Mouse (Mus musculus) cerebellum, adult 9-10 months (tissue): ENCODE measurements around the gene Igf2bp1.

ENCODE experiments used
- DNase-seq: peaks from one replicate; pipeline ENCODE4 v3.0.0; 2022

Igf2bp1 gene

DNA sequence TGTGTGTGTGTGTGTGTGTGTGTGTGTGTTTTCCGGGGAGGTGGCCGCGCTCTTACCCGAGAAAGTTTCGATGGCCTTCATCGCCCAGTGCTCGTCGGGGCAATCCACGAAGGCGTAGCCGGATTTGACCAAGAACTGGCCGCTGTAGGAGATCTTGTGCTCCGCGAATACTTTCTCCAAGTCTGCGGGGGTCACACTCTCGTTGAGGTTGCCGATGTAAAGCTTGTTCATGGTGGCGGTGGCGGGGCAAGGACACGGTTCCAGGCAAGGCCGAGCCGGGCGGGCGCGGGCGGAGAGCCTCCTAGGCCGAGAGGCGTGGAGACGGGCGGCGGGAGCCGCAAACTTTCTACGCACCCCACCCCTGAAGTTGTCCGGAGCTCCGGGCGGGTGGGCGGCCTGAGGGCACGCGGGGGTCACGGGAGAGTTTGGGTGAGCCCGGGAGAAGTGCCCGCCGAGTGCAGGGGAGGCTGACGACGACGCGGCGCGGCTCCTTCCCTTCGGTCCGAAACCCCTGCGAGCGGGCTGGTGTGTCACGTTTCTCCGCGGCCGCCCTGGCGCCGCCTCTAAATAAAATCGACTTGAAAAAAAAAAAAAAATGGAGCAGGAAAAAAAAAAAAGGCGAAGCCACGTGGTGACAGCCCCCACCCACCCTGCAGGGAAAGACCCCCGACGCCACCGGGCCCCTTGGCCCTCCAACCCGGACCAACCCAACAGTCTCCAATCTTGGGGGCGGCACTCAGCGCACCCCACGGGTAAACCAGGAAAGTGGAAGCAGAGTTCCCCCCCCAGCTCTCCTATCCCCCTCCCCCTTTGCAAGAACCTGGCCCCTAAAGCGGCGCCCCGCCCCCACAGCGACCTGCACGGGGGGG, at the start of gene Igf2bp1:
Igf2bp1 (minus strand) TSS at position 538 of the 869 bp plus-strand sequence.
- no peak for DNase-seq

GRCm38 (mm10) chr11:96050854-96051253, 45.1 kb upstream of the Igf2bp1 start:
- no peak for DNase-seq

DNA sequence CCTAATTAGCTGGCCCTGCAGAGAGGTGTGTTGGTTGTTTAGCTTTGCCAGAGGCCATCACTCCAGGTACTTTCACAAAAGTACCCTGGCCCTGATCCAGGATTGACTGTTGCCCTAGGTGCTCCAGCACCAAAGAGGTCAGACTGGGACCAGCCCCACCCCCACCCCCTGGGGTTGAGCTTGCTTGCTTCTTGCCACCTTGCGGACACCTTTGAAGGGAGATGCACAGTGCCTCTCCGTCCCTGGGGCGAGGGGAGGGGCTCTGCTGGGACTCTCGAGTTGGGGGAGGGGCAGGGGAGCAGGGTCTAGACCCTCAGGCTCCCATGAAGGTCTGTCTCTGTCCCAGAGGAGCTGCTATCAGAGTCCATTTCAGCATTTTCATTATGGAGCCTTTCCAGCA, 44.2 kb upstream of the Igf2bp1 start:
- no peak for DNase-seq

- DNase-seq = no peak
Measured at GRCm38 (mm10) chr11:96047469-96048373, 42.0 kb upstream of the Igf2bp1 start.

- no peak for DNase-seq
Measured at GRCm38 (mm10) chr11:96046793-96047192, 41.1 kb upstream of the Igf2bp1 start.

DNA sequence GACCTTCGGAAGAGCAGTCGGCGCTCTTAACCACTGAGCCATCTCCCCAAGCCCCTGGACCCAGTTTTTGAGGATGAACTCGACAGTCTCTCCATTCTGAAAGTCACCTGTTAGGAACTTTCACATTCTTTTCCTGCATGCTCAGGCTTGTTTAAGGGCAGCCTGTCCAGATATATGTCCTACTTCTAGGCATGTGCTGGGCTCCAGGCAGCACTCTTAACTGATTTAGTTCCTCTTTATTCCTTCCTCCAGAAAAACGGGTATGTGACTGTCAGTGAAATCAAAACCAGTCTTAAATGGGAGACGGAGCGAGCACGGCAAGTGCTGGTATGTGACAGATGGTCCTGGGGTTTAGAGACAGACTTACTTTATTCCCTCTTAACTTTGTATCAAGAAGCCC, 40.3 kb upstream of the Igf2bp1 start:
- DNase-seq = no peak

GRCm38 (mm10) chr11:96044803-96045567, 39.2 kb upstream of the Igf2bp1 start:
- no peak for DNase-seq

GRCm38 (mm10) chr11:96038560-96038959, 32.8 kb upstream of the Igf2bp1 start:
- no peak for DNase-seq

DNA sequence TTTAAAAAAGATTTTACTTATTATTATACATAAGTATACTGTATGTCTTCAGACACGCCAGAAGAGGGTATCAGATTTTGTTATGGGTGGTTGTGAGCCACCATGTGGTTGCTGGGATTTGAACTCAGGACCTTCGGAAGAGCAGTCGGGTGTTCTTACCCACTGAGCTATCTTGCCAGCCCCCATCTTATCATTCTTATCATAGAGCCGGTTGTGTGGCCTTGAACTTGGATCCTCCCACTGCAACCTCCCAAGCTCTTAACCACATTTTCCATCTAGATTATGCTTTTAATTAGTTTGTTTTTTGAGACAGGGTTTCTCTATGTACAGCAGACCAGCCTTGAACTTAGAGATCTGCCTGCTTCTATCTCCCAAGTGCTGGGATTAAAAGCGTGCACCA, 31.8 kb upstream of the Igf2bp1 start:
- no peak for DNase-seq

GRCm38 (mm10) chr11:96035133-96035532, 29.4 kb upstream of the Igf2bp1 start:
- DNase-seq = peak; percentile 37

DNA sequence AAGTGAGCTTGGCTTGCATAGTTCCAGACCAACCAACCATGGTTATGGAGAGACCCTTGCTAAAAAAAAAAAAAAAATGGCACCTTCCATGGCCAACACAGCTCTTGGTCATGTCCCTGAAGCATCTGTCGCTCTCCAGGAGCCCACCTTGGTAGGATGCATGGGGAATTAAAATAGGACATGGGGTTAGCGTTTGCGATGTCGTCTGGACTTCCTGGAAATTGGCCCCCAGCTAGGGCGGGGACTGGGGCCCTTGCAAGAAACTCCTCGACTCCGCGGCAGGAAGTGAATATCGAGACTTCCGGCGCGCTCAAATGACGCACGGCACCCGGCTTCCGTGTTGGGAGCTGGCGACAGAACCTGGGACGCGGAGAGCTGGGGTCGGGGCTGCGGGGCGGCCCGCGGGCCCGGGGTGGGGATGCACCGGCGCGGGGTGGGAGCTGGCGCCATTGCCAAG, 28.9 kb upstream of the Igf2bp1 start, which contains the start of gene Snf8:
Snf8 (plus strand) TSS at position 290 of the 457 bp plus-strand sequence.
- peak; percentile 92 for DNase-seq

DNA sequence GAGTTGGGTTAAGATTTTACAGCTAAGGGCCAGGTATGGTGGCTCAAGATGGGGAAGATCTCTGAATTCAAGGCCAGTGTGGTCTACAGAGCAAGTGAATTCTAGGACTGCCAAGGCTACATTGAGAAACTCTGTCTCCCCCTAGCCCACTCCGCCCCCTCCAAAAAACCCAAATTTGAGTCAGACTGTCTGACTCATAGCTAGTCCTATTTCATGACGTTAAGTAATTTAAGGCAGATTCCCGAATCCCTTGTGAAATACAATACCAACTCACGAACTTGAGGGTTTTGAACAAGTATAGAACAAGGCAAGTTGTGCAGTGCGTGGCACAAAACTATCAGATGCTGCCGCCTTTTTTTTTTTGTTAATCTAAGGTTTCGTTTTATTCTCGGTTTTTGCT, 28.4 kb upstream of the Igf2bp1 start:
- no peak for DNase-seq

DNA sequence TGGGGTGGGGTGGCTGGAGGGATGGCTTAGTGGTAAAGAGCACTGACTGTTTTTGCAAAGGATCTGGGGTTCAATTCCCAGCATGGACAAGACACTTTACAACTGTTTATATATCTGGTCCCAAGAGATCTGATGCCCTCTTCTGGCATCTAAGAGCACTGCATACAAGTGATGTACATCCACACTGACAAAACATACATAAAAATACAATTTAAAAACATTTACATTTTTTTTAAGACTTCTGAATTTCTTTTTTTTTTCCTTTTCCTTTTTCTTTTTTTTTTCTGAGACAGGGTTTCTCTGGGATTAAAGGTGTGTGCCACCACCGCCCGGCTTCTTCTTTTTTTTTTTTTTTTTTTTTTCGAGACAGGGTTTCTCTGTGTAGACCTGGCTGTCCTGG, 27.5 kb upstream of the Igf2bp1 start:
- no peak for DNase-seq

DNA sequence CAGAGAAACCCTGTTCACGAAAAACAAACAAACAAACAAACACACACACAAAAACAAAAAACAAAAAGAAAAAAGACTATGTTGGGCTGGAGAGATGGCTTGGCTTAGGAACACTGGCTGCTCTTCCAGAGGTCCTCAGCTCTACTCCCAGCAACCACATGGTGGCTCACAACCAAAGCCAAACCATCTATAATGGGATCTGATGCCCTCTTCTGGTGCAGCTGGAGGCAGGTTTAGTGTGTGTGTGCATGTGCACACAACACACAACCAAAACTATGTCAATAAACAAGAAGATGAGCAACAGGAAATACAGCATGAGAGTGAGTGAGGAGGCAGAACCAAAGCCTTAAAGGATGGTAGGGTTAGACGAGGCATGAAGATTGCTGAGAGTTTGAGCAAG, 26.0 kb upstream of the Igf2bp1 start:
- DNase-seq = no peak

DNA sequence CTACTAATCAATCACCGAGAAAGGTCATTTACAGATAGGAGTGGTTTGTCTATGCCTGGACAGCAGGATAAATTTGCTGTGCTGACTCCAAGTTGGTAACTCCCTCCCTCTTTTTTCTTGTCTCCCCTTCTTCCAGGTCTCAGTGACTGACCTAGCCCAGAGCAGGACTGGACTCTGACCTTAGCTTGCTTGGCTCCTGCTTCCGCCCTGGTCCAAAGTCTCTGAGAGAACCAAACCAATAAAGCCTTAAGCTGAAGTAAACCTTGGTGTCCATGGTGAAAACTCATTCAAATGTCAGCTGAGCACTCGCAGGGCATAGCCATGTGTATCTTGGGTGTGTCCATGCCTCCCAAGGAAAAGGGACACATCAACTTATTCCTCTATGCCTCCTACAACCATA, 24.8 kb upstream of the Igf2bp1 start:
- no peak for DNase-seq

GRCm38 (mm10) chr11:96028130-96028529, 22.4 kb upstream of the Igf2bp1 start:
- DNase-seq = no peak

DNA sequence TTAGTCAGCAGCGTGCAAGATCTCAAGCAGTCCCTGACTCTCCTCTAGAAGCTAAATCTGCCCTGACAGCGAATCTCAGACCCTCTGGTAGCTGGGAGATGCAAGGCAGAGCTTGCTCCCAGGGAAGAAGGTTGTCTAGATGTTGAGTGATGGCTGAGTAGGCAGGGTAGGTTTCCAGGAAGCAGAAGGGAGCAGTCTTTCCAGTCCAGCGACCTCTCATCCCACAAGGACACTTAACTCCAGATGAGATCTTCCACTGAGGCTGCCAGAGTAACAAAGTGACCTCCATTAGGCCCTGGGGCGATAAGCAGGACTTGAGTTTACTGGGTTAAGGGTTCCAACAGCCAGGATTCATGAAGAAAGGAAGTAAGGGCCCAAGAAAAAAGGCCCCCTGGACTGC, 14.9 kb upstream of the Igf2bp1 start:
- no peak for DNase-seq

DNA sequence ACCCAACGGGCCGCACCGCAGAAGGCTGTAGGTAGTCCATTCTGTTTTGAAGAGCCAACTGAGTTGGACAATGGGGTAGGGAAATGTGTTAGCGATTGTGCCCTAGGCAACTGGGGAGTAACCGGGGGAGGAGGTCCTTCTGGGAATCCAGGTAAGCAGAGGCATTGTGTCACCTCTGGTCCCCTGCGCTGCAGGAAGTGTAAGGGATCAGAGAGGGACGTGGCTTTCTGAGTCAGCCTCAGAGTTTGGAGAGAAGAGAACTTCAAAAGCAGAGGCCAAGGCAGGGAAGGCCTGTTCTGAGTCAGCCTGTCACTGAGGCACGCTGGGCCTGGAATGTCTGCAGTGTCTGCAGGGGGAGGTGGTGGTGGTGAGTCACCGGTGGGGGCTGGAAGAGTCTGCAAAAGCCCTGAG, 12.2 kb upstream of the Igf2bp1 start:
- no peak for DNase-seq

GRCm38 (mm10) chr11:96015421-96015820, 9.7 kb upstream of the Igf2bp1 start:
- DNase-seq = no peak

DNA sequence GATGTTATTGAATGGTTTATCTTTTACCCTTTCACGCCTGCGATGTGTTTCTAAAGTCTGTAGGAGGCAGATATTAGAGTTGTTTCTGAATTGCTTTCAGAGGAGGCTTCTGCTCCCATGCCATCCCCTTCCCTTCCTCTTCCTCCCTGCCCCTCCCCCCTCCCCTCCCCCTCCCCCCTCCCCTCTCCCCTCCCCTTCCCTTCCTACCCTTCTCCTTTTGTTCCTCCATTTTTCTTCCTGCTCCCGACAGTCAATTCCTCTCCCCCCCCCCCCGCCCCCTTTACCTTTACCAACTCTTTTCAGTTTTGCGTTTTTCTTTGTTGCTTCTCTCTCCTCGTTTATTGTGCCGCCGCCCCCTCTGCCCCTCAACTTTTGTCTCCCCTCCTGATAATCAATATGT, 6.2 kb upstream of the Igf2bp1 start:
- DNase-seq = no peak

GRCm38 (mm10) chr11:96008827-96009226, 3.1 kb upstream of the Igf2bp1 start:
- DNase-seq = no peak

DNA sequence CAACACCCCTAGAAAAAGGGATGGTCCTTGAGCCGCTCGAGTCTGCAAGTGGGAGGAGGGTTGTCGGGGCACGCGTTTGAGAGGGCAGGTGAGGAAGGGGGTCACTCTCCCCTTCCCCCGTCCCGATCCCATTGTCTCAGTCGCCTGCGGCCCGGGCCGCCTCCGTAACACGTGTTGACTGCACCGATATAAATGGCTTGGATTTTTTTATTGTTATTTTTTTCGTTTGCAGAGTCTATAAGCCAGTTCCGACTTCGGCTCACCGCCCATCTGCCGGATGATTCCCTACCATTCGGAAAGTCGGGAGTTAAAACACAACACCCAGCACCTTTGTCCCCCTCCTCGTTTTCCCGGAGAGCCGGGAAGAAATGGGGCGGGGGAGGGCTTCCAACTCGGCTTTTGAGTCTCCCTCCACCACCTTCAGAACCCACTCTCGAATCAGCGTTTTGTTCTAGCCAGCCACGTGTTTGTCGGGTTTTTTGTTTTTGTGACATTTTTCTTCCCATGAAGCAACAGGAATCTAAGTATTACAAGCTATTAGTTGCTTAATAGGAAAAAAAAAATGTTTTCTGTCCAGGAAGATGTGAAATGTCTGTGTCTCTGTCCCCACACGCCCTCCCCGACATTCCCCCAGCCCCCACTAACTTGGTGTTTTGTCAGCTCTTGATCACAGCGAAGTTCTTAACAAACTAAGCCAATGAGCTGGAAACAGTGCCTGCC, 1.9 kb upstream of the Igf2bp1 start:
- no peak for DNase-seq
